Mouse (Mus musculus): ENCODE data around the gene Ccnd2.

DNA sequence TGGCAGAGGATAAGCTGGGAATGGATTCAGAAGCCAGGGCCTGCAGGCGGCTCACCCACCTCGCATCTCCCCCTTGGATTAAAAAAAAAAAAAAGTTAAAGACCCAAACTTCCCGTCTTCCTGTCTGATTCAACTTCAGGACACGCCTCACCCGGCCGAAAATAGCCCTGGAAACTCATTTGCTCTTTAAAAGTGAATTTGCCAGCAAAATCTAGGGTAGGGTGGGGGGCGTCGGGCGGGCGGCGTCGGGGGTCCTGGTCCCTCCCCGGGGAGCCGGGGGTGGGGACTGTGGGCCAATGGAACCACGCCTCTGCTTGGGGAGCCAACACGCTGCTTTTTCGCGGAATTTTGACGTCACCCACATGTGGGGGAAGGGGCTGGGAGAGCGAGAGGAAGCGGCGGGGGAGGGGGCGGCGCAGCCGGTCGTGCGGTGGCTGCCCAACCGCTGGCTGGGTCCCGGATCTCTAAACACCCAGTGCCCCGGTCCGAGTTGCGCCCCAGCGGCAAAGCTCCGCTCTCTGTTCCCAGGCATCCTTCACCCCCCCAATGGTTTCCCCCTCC lies 2.8 kb upstream of the Ccnd2 start:
- TF ChIP-seq CTCF (IDR thresholded peaks at IDR 0.05; ENCODE audit: insufficient read depth, low read length) (no peak), POLR2A (IDR thresholded peaks at IDR 0.05; ENCODE audit: borderline replicate concordance, extremely low read depth, low read depth, low read length) (peak; percentile 8; the same call in 1 of the 2 replicates)

Data from lung, adult 2 months (tissue).